Mouse (Mus musculus): ENCODE data around the gene Susd6. TPM values are rescaled to one million over a fixed set of nuclear protein-coding genes. Genes with fewer than 3 reads are reported as not detected.

The Susd6 gene
- total and polyA plus RNA-seq, 3 experiments, result 7.8 to 11.0 (median 8.7) TPM

DNA sequence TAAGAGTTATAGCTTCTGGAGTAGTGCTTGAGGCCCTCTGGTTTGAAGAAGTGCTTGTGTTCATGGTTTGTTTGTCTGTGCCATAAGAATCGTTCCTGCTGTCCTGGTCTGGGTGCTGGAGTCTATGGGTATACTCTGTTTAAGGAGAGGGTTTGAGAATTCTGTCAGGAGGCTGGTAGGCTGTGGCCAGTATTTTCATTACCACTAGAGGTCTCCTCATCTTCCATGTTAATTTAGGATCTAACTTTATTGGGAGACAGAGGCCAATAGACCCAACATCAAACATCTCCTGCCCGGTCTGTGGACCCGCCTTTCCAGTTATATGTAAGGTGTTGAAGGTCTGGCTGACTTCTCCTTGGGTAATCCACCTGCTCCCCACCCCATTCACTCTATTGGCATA lies 7.4 kb upstream of the Susd6 start:
- DNase-seq (ENCODE audit: extremely low read depth), result no peak
- in situ Hi-C loops (cut with MboI; ENCODE audit: low pct_ligation_motif_present, low pct_unique_long_range_greater_than_20kb, low sequenced_read_pairs) (no loop called here), dilution Hi-C loops (cut with MboI; ENCODE audit: extremely low pct_ligation_motif_present, extremely low pct_unique_long_range_greater_than_20kb, low sequenced_read_pairs) (no loop called here)
- no peak overlapping the region for H3K27ac ChIP-seq (ENCODE audit: insufficient read depth, low read depth)
- H3K9ac ChIP-seq (ENCODE audit: insufficient read depth, low read depth), result no peak overlapping the region
- no peaks in the 10 kb centered on the region for H3K4me1 ChIP-seq (ENCODE audit: control insufficient read depth in 1 of 2, insufficient read depth in 2 of 2)
- no peaks in the 10 kb centered on the region for H3K79me2 ChIP-seq (replicated peaks; ENCODE audit: control insufficient read depth, extremely low read depth, insufficient read depth, poor library complexity, severe bottlenecking)
- no peaks in the 10 kb centered on the region for H3K36me3 ChIP-seq (replicated peaks in 1 of 2; ENCODE audit: control insufficient read depth in 1 of 2, insufficient read depth in 1 of 2, low read length in 1 of 2)
- no peaks in the 10 kb centered on the region for H3K27me3 ChIP-seq (replicated peaks)
- no peaks in the 10 kb centered on the region for H3K9me3 ChIP-seq (replicated peaks; ENCODE audit: low read length)
- peak in 1 of 2 experiments; percentile 48; a peak in 2 of 4 replicates for TF ChIP-seq CTCF (conservative IDR thresholded peaks at IDR 0.05 in 1 of 2, IDR thresholded peaks at IDR 0.05 in 1 of 2; ENCODE audit: low read depth in 2 of 2, low read length in 2 of 2)
- peak; percentile 44 for TF ChIP-seq SMC3 (IDR thresholded peaks at IDR 0.05; ENCODE audit: low read depth, low read length)
- no peak for TF ChIP-seq SIN3A (IDR thresholded peaks at IDR 0.05; ENCODE audit: low read length)
- no peak for TF ChIP-seq POLR2A (IDR thresholded peaks at IDR 0.05; ENCODE audit: low read depth, low read length)
- TF ChIP-seq RAD21 (IDR thresholded peaks at IDR 0.05; ENCODE audit: low read depth, low read length), result peak; percentile 21
- no peak overlapping the region for H3K4me2 ChIP-seq (ENCODE audit: insufficient read depth, low read depth, poor library complexity, severe bottlenecking)
- no peak overlapping the region for H3K4me3 ChIP-seq (replicated peaks in 1 of 3; ENCODE audit: low read depth in 2 of 3, low read length in 2 of 3, poor library complexity in 1 of 3)

DNA sequence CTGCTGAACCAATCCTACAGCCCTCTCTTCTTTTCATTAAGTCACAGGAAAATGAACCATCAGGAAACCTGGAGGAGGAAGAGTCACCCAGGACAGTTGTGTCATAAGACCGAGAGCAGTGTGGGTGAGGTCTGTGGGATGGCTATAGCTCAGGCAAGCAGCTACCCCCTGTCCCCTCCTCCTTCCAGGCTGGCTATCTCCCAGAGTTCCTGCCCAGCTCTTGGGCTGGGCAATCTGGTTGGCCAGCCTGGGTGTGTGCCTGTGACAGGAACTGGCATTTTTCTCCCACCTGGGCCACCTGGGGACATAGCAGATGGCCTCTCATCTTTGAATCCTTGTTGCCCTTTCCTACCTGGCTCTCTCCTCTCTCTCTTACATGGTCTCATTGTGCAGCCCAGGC lies 6.4 kb upstream of the Susd6 start:
- dilution Hi-C loops (cut with MboI; ENCODE audit: extremely low pct_ligation_motif_present, extremely low pct_unique_long_range_greater_than_20kb, low sequenced_read_pairs) (no loop called here), in situ Hi-C loops (cut with MboI; ENCODE audit: low pct_ligation_motif_present, low pct_unique_long_range_greater_than_20kb, low sequenced_read_pairs) (no loop called here)
- H3K36me3 ChIP-seq (replicated peaks in 1 of 2; ENCODE audit: control insufficient read depth in 1 of 2, insufficient read depth in 1 of 2, low read length in 1 of 2), result no peaks in the 10 kb centered on the region
- H3K4me1 ChIP-seq (ENCODE audit: control insufficient read depth in 1 of 2, insufficient read depth in 2 of 2), result no peaks in the 10 kb centered on the region
- no peak overlapping the region for H3K9ac ChIP-seq (ENCODE audit: insufficient read depth, low read depth)
- H3K4me2 ChIP-seq (ENCODE audit: insufficient read depth, low read depth, poor library complexity, severe bottlenecking), result no peak overlapping the region
- no peaks in the 10 kb centered on the region for H3K79me2 ChIP-seq (replicated peaks; ENCODE audit: control insufficient read depth, extremely low read depth, insufficient read depth, poor library complexity, severe bottlenecking)
- H3K9me3 ChIP-seq (replicated peaks; ENCODE audit: low read length), result no peaks in the 10 kb centered on the region
- no peak for DNase-seq (ENCODE audit: extremely low read depth)
- TF ChIP-seq TCF12 (IDR thresholded peaks at IDR 0.05; ENCODE audit: low read depth, low read length), result no peak
- no peak for TF ChIP-seq MAFK (IDR thresholded peaks at IDR 0.05; ENCODE audit: insufficient replicate concordance, low read length)
- TF ChIP-seq BHLHE40 (IDR thresholded peaks at IDR 0.05; ENCODE audit: low read depth, low read length), result no peak
- TF ChIP-seq HCFC1 (IDR thresholded peaks at IDR 0.05; ENCODE audit: low read depth, low read length), result no peak
- TF ChIP-seq KAT2A (IDR thresholded peaks at IDR 0.05; ENCODE audit: insufficient replicate concordance, low read length), result no peak
- TF ChIP-seq E2F4 (IDR thresholded peaks at IDR 0.05; ENCODE audit: insufficient replicate concordance, low read depth, low read length), result no peak
- no peak for TF ChIP-seq MAZ (IDR thresholded peaks at IDR 0.05; ENCODE audit: low read depth, low read length)
- TF ChIP-seq TBP (conservative IDR thresholded peaks at IDR 0.05; ENCODE audit: low read depth, low read length), result no peak
- TF ChIP-seq CHD1 (IDR thresholded peaks at IDR 0.05; ENCODE audit: low read depth, low read length), result no peak
- TF ChIP-seq MAX (IDR thresholded peaks at IDR 0.05; ENCODE audit: low read length), result no peak
- TF ChIP-seq ZC3H11A (IDR thresholded peaks at IDR 0.05; ENCODE audit: low read depth, low read length), result no peak
- no peak for TF ChIP-seq NRF1 (IDR thresholded peaks at IDR 0.05; ENCODE audit: low read depth, low read length)
- H3K27ac ChIP-seq (ENCODE audit: insufficient read depth, low read depth), result no peak overlapping the region
- no peak overlapping the region for H3K4me3 ChIP-seq (replicated peaks in 1 of 3; ENCODE audit: low read depth in 2 of 3, low read length in 2 of 3, poor library complexity in 1 of 3)
- no peaks in the 10 kb centered on the region for H3K27me3 ChIP-seq (replicated peaks)

All from CH12.LX (cell line).